Mouse (Mus musculus) testis, adult 2 months (tissue): ENCODE data around the gene Cmtm7.

ENCODE experiments used
- CTCF ChIP-seq: fragments of 200-500 bp; IDR thresholded peaks from 2 replicates; pipeline ENCODE4 v1.5.1; 2012; ENCODE audit warnings: low read depth, mild to moderate bottlenecking, inconsistent platforms, low read length, moderate library complexity; ENCODE audit not compliant: control insufficient read depth, insufficient read depth, insufficient replicate concordance
- POLR2A ChIP-seq: fragments of 200-500 bp; IDR thresholded peaks from 2 replicates; pipeline ENCODE4 v1.6.1; 2012; ENCODE audit warnings: low read depth, mild to moderate bottlenecking, inconsistent platforms, low read length, moderate library complexity; ENCODE audit not compliant: control insufficient read depth

GRCm38 (mm10) chr9:114768066-114768465 lies 13.6 kb downstream of the Cmtm7 start:
- no peak for TF ChIP-seq CTCF
- no peak; the same call in 1 of the 2 replicates for TF ChIP-seq POLR2A
